Mouse (Mus musculus) liver, embryonic 14.5 days (tissue): ENCODE measurements at regions not wholly inside any gene's neighbourhood (a gene's known extent, or its start where the extent isn't known, plus 50 kb on each side); places are given as distances from the start of the nearest gene placed in this dataset.

Experiments
- ATAC-seq: fragments of 200-750 bp; cut with Nextera tagmentation; 2 replicates; pipeline ENCODE4 v1.8.0; 2017; ENCODE audit warnings: moderate number of reproducible peaks, mild to moderate bottlenecking, moderate library complexity; ENCODE audit not compliant: insufficient read depth
- DNase-seq, 3 experiments: peaks; one replicate each; pipeline ENCODE4 v3.0.0-alpha.2; 2012 to 2013; ENCODE audit warnings: low read depth in 3 of 3, low spot score in 3 of 3
- H3K27ac ChIP-seq: fragments of 300-500 bp; sonication (generic); 2 replicates; pipeline ENCODE4 v1.5.1; 2014; ENCODE audit warnings: moderate library complexity, mild to moderate bottlenecking, control low read depth, inconsistent platforms
- H3K27me3 ChIP-seq: fragments of 300-500 bp; sonication (generic); 2 replicates; pipeline ENCODE4 v1.6.1; 2014; ENCODE audit warnings: mild to moderate bottlenecking, low read length, moderate library complexity; ENCODE audit not compliant: control insufficient read depth, insufficient read depth
- H3K36me3 ChIP-seq: fragments of 300-500 bp; sonication (generic); replicated peaks from 2 replicates; pipeline ENCODE4 v1.6.1; 2014; ENCODE audit warnings: low read depth; ENCODE audit not compliant: control insufficient read depth, insufficient read depth
- H3K4me1 ChIP-seq, 2 experiments: fragments of 200-500 bp in 1 of 2; fragments of 300-500 bp in 1 of 2; sonication (generic) in 1 of 2; replicated peaks; 2 replicates each; pipeline ENCODE4 v1.6.1; 2012 to 2014; ENCODE audit warnings: antibody characterized with exemption in 1 of 2, inconsistent platforms in 1 of 2, low read length in 1 of 2; ENCODE audit not compliant: control insufficient read depth in 2 of 2, insufficient read depth in 2 of 2
- H3K4me2 ChIP-seq: fragments of 300-500 bp; sonication (generic); 2 replicates; pipeline ENCODE4 v1.6.1; 2014; ENCODE audit warnings: low read depth, mild to moderate bottlenecking, control low read depth, moderate library complexity
- H3K4me3 ChIP-seq, 2 experiments: fragments of 200-500 bp in 1 of 2; fragments of 300-500 bp in 1 of 2; sonication (generic) in 1 of 2; 2 replicates each; pipeline ENCODE4 v1.5.1; 2012 to 2014; ENCODE audit warnings: low read depth in 2 of 2, low read length in 2 of 2, mild to moderate bottlenecking in 2 of 2, control low read depth in 1 of 2, inconsistent platforms in 1 of 2, moderate library complexity in 1 of 2; ENCODE audit not compliant: insufficient read depth in 1 of 2
- H3K9ac ChIP-seq: fragments of 300-500 bp; sonication (generic); replicated peaks from 2 replicates; pipeline ENCODE4 v1.6.1; 2014; ENCODE audit warnings: mild to moderate bottlenecking, control low read depth, moderate library complexity
- H3K9me3 ChIP-seq: fragments of 300-500 bp; sonication (generic); 2 replicates; pipeline ENCODE4 v1.6.1; 2016; ENCODE audit warnings: low read length, mixed read lengths; ENCODE audit not compliant: control insufficient read depth
- CTCF ChIP-seq: IDR thresholded peaks from 2 replicates; pipeline ENCODE4 v1.5.1; 2016; ENCODE audit warnings: antibody characterized with exemption, low read depth, control low read depth
- EP300 ChIP-seq: IDR thresholded peaks from 2 replicates; pipeline ENCODE4 v1.6.1; 2016; ENCODE audit warnings: antibody characterized with exemption, low read depth
- WGBS: fragments of 180-500 bp; shearing (Covaris S2); extraction: QIAGEN DNeasy Blood & Tissue Kit; methylation state at CpG from one replicate; pipeline ENCODE4 v1.1.7; 2014; ENCODE audit not compliant: insufficient replicate concordance; 5-methylcytosine and 5-hydroxymethylcytosine counted together

- DNase-seq (peak in 1 of 3 experiments; percentile 7), ATAC-seq (no peak)
- Histone ChIP-seq H3K27ac (no peak overlapping the region), H3K9me3 (no peaks in the 10 kb centered on the region), H3K4me1 (peaks cover 0 to 13% of the 10 kb centered on the region in 2 experiments; a peak in 1 of 4 replicates), H3K4me3 (no peak overlapping the region), H3K4me2 (no peak overlapping the region), H3K36me3 (no peaks in the 10 kb centered on the region), H3K27me3 (no peaks in the 10 kb centered on the region), H3K9ac (no peak overlapping the region)
- TF ChIP-seq CTCF = no peak
- no peak for TF ChIP-seq EP300
- 34% methylated on average over 3 of the region's 3 CpGs for WGBS
Measured at GRCm38 (mm10) chr1:39067901-39068300, 82.5 kb downstream of the Pdcl3 start.

- H3K9ac ChIP-seq = no peak overlapping the region
- peaks cover 0 to 13% of the 10 kb centered on the region in 2 experiments; a peak in 1 of 4 replicates for H3K4me1 ChIP-seq
- H3K9me3 ChIP-seq = no peaks in the 10 kb centered on the region
- DNase-seq (no peak), ATAC-seq (no peak)
- H3K27me3 ChIP-seq = no peaks in the 10 kb centered on the region
- H3K36me3 ChIP-seq = no peaks in the 10 kb centered on the region
- H3K27ac ChIP-seq = no peak overlapping the region
- TF ChIP-seq CTCF (no peak), EP300 (no peak)
- no peak overlapping the region for H3K4me2 ChIP-seq
- WGBS = 26% methylated on average over 11 of the region's 11 CpGs
- no peak overlapping the region for H3K4me3 ChIP-seq
Measured at GRCm38 (mm10) chr1:39069086-39069655, 83.8 kb downstream of the Pdcl3 start.

- Histone ChIP-seq H3K27me3 (no peaks in the 10 kb centered on the region), H3K9ac (no peak overlapping the region), H3K36me3 (no peaks in the 10 kb centered on the region), H3K9me3 (no peaks in the 10 kb centered on the region), H3K27ac (no peak overlapping the region), H3K4me1 (peaks cover 0 to 13% of the 10 kb centered on the region in 2 experiments; a peak in 1 of 4 replicates), H3K4me2 (no peak overlapping the region), H3K4me3 (no peak overlapping the region)
- WGBS = 52% methylated on average over 7 of the region's 7 CpGs
- no peak for ATAC-seq
- no peak for TF ChIP-seq CTCF
- no peak for TF ChIP-seq EP300
- no peak for DNase-seq
Measured at GRCm38 (mm10) chr1:39069676-39070075, 84.3 kb downstream of the Pdcl3 start.

GRCm38 (mm10) chr1:39075966-39076365 lies 90.6 kb downstream of the Pdcl3 start:
- TF ChIP-seq EP300 (no peak), CTCF (no peak)
- WGBS = 56% methylated on average over 5 of the region's 5 CpGs
- Histone ChIP-seq H3K4me2 (no peak overlapping the region), H3K9me3 (no peaks in the 10 kb centered on the region), H3K4me3 (no peak overlapping the region), H3K27ac (no peak overlapping the region), H3K4me1 (no peaks in the 10 kb centered on the region), H3K9ac (no peak overlapping the region), H3K36me3 (no peaks in the 10 kb centered on the region), H3K27me3 (no peaks in the 10 kb centered on the region)
- ATAC-seq (no peak), DNase-seq (no peak)

- H3K27me3 ChIP-seq = no peaks in the 10 kb centered on the region
- H3K9ac ChIP-seq = no peak overlapping the region
- no peaks in the 10 kb centered on the region for H3K9me3 ChIP-seq
- no peaks in the 10 kb centered on the region for H3K4me1 ChIP-seq
- H3K4me3 ChIP-seq = no peak overlapping the region
- H3K4me2 ChIP-seq = no peak overlapping the region
- no peak for ATAC-seq
- TF ChIP-seq CTCF = no peak
- no peak for TF ChIP-seq EP300
- H3K36me3 ChIP-seq = no peaks in the 10 kb centered on the region
- no peak overlapping the region for H3K27ac ChIP-seq
- 66% methylated on average over 4 of the region's 4 CpGs for WGBS
- no peak for DNase-seq
Measured at GRCm38 (mm10) chr1:39078584-39079315, 93.3 kb downstream of the Pdcl3 start.
